Mouse (Mus musculus) left cerebral cortex, adult 2 months (tissue): ENCODE data around the gene Ccdc88b. TPM values are rescaled to one million over a fixed set of nuclear protein-coding genes. Genes with fewer than 3 reads are reported as not detected.

Source experiments
- DNase-seq, 2 experiments: peaks; one replicate each; pipeline ENCODE4 v3.0.0; 2021 to 2022; ENCODE audit warnings: low spot score in 2 of 2, mixed read lengths in 1 of 2; ENCODE audit errors: extremely low spot score in 1 of 2
- H3K27ac ChIP-seq: fragments of 200-600 bp; 2 replicates; pipeline ENCODE4 v1.8.1; 2022
- H3K4me3 ChIP-seq: fragments of 200-600 bp; 2 replicates; pipeline ENCODE4 v1.8.1; 2022
- CTCF ChIP-seq: fragments of 200-600 bp; IDR thresholded peaks from 2 replicates; pipeline ENCODE4 v1.8.1; 2022; ENCODE audit warnings: antibody characterized with exemption, mild to moderate bottlenecking, moderate library complexity
- intact Hi-C: fragments of 180-260 bp; cut with DNase I; formaldehyde crosslinking; loops from one replicate; pipeline ENCODE4 v1.15.1; 2025
- total RNA-seq, 2 experiments: library from RNA; stranded (reverse); gene quantifications; 2 replicates each; pipeline ENCODE4 v1.2.3; 2021

Gene Ccdc88b
- total RNA-seq, 2 experiments from 2014 or later: 2.5 to 3.5 TPM

DNA sequence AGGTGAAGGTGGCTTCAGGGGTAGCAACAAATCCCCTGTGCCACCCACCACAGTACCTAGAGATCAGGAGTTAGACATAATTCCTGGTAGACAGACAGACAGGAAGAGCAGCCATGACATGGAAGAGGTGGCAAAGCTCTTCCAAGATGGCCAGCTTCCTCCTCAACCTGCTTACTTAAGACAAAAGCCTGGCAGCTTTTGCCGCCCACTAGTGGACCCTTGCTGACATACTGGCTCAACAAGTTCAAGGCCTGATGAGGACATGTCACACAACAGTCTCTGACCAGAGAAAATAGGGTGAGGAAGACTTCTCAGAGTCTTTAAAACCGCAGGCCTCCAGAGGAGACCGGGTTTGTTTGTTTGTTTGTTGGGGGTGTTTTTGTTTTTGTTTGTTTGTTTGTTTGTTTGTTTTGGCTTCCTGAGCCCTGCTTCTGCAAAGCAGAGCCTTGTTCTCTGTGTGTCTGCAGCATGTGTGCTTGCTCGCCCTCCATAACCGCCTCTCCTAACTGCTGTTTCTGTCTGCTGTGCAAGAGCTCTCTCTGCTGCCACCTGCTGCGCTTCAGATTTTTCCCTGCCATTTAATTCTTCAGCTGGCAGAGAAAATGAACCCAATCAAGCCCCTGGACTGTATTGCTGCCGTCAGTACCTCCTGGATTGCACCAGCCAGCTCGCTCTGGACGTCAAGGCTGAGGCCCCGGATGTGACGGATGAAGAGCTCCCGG is 1.6 kb downstream of the Ccdc88b start:
- Histone ChIP-seq H3K4me3 (no peak overlapping the region), H3K27ac (no peak overlapping the region)
- intact Hi-C loops: loop anchor here (2.0 to 5.0 kb wide), 2 partner anchors 51 to 368 kb away; partner anchors contain the start of gene Trmt112
- TF ChIP-seq CTCF: peak; percentile 59
- peak; percentile 49 to 62 for DNase-seq

DNA sequence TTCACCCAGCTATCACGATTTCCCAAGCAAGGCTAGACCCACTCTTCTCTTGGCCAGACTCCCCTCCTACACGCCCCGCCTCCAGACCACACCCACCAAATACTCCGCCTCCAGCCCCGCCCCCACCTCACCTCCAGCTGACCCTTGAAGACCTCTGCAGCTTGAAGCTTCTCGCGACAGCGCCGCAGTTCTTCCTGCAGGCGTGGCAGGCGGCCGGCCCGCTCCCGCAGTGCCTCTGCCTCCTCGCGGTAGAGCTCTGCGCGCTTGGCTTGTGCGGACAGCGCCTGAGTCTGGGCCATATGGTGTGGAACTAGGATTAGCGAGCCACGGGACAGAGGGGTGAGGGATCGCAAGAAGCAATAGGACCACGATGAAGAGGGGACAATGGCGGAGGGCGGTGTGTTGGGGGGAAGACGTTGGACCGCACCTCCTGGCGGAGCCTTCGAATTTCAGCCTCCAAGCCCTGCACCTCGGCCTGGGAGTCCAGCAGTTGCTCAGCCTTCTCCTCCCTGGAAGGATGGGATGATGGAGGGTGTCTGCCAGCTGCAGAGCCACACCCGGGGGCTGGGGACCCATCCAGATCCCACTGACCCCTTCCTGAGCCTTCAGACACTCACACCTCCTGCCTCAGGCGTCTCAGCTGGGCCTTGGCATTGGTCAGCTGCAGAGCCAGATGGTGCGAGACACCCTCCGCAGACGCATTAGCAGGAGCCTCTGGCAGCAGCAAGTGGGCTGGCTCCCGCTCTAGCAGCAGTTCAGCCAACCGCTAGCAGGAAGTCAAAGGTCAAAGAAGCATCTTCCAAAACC is 2.6 kb downstream of the Ccdc88b start:
- TF ChIP-seq CTCF: no peak

DNA sequence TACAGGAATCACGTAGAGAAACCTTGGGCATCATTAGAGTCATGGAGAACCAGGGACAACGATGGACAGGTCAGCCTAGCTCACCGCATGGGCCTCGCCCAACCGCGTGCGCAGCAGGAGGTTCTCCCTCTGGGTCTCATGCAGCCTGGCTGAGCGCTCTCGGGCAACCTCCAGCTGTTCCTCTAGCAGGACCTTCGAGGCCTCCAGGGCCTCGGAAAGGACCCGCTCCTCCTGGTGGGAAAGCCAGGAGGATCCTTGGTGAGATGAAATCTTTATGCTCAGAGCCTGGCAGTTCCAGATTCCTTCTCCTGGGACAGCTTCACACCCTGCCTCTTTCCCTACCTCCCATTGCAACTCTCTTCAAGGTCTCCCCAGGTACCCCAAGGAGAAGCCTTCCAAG is 3.4 kb downstream of the Ccdc88b start:
- intact Hi-C loops: loop anchor here (5.0 kb wide), 1 partner anchor 53 kb away; the partner anchor contains the start of gene Trmt112
- DNase-seq: no peak
- Histone ChIP-seq H3K27ac (no peak overlapping the region), H3K4me3 (no peak overlapping the region)
- TF ChIP-seq CTCF: no peak

More for the DNA sequence above, 2.6 kb downstream of the Ccdc88b start:
- no peak for DNase-seq
- intact Hi-C loops: loop anchor here (2.0 to 5.0 kb wide), 2 partner anchors 52 to 367 kb away; partner anchors contain the start of gene Trmt112
- H3K27ac ChIP-seq: no peak overlapping the region
- H3K4me3 ChIP-seq: no peak overlapping the region

DNA sequence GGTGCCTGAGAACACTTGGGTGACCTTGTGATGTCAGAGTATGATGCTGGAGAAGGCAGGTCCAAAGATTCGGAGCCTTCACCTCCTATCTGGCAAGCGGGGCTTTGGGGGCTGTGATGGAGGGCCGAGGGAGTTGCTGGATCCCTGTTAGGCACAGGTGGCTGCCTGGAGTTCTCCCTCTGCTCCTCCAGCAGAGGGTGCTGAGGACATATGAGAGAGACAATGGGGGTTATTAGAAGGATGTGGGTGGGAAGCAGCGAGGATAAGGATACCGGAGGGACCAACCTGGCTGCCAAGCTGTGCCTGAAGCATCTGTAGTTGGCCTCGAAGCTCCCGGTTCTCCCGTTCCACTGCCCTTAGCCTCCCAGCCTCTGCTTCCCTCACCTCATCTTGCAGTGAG is 4.1 kb downstream of the Ccdc88b start:
- Histone ChIP-seq H3K27ac (no peak overlapping the region), H3K4me3 (no peak overlapping the region)
- TF ChIP-seq CTCF: peak; percentile 33
- intact Hi-C loops: no loop called here
- no peak for DNase-seq

DNA sequence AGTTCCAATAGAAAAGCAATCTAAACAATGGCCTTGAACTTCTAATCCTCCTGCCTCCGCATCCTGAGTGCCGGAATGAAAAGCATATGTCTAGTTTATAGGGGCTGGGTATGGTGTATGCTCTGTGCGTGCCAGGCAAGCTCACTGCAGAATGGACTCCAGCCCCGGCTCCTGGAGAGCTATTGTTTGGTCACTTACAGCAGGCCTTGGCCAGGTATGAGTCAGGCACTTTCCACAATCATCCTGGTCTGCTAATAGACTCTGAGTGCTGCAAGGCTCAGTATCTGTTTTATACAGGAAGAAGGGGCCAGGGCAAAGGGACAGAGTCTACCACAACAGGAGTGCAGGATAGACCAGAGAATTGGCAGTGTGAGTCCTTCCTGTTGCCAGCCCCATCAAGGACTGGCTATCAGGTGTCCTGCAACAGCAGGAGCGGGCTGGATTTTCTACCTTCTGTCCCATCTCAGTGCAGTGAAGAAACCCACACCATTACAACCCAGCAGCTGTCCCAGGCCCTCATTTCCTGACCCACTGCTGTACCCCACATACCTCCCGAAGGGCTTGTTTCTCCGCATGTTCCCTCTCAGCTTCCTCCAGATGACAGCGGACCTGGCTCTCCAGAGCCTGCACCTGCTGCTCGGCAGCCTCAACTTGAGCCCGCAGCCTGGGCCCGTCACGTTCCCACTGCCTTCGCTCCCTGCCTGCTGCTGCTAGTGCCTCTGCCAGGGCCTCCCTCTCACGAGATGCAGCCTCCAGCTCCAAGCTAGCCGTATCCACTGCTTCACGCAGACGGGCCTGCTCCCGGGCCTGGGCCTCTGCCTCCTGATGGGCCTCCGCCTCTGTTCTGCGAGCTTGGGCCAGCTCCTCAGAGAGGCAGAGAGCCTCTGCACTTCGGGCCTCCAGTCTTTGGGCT is 5.4 kb downstream of the Ccdc88b start:
- DNase-seq: no peak
- intact Hi-C loops: no loop called here
- Histone ChIP-seq H3K4me3 (no peak overlapping the region), H3K27ac (no peak overlapping the region)
- TF ChIP-seq CTCF: no peak

DNA sequence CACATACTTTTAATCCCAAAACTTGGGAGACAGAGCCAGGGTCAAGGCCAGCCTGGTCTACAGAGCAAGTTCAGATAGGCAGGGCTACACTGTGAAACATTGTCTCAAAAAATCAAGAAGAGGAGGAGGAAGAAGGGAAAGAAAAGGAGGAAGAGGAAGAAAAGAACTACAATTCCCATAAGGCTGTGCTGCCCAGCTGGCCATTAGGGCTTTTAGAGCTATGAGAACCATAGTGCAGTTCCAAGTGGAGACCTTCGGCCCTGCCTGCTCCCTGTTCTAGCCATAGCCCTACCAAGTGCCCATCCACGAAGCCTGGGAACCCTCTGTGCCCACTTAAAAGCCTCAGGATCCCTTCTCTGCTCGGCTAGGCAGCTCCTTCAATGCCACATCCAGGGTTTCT is 6.5 kb downstream of the Ccdc88b start:
- DNase-seq: no peak
- Histone ChIP-seq H3K27ac (no peak overlapping the region), H3K4me3 (no peak overlapping the region)
- intact Hi-C loops: no loop called here
- no peak; the same call in 1 of the 2 replicates for TF ChIP-seq CTCF

DNA sequence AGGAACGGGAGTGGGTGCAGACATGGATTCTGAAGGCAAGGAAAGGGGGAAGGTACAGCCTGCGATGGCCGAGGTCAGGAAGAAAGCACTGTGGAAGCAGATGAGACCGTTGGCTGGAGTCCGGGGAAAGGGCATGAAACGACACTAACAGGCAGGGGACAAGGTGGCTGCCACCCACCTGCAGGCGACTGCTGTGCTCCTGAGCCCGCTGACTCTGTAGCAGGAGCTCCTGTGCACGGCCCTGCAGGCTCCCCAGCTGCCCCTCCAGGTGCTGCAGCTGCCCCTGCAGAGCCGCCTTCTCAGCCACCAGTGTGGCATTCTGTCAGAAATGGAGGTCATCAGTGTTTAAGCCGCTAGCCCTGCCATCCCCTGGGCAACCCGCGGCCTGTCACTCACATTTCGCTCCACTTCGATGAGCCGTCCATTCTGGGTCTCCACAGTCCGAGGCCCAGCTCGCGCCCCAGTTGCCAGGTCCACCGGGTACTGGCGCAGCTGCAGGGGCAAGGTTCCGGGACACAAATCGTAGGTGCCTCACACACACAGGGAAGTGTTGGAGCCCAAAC is 8.4 kb downstream of the Ccdc88b start:
- intact Hi-C loops: no loop called here
- no peak overlapping the region for H3K4me3 ChIP-seq
- no peak for TF ChIP-seq CTCF
- no peak overlapping the region for H3K27ac ChIP-seq
- no peak for DNase-seq

DNA sequence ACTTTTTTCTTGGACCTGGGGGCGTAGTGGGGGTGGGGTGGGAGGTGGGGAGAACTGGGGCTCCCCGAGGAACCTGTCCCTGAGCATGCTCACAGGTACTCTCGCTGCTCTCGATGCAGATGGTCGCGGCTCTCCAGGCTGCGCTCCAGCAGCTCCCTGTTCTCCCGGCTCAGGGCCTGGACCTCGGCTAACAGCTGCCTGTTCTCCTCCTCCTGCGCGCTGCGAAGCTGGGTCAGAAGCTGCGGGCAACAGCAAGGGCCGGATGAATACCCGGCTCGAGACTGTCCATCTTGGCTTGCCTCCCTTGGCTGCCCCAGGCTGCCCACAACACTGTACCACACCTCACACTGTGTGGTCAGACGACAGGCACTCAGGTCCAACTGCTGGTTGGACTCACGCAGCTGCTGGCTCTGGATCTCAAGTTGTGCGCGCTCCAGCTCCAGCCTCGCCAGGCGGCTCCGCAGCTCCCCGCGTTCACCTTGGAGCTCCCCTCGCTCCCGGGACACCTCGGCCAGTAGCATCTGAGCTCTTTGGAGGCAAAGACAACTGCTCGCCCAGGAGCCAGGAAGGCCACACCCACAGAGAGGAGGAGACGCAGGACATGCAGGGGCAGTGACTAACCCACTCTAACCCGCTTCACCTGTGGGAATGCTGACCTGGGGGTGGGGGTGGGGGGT is 10.0 kb downstream of the Ccdc88b start:
- TF ChIP-seq CTCF: no peak
- peak overlapping the region; percentile 33 for H3K4me3 ChIP-seq

DNA sequence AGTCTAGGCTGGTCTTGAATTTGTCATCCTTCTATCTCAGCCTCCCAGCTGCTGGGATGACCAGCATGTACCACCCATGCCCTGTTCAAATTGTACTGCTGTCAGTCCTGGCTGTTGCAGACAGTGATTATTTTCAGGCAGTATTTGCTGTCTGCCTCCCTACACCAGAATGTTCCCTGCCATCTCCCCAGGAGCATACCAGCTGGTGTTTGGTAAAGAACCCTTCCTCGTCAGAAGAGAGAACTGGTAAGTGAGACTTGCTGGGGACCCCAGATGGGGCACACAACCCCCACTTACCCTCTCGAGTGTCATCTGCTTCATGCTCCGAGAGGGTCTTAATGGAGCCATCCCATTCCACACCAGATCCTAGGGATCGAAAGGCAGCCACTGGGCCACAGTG is 12.0 kb downstream of the Ccdc88b start:
- H3K27ac ChIP-seq: no peak overlapping the region
- no peak overlapping the region for H3K4me3 ChIP-seq
- TF ChIP-seq CTCF: no peak
- DNase-seq: no peak
- intact Hi-C loops: no loop called here

More for the DNA sequence above, 10.0 kb downstream of the Ccdc88b start:
- no peak for DNase-seq
- no peak overlapping the region for H3K27ac ChIP-seq
- intact Hi-C loops: no loop called here

DNA sequence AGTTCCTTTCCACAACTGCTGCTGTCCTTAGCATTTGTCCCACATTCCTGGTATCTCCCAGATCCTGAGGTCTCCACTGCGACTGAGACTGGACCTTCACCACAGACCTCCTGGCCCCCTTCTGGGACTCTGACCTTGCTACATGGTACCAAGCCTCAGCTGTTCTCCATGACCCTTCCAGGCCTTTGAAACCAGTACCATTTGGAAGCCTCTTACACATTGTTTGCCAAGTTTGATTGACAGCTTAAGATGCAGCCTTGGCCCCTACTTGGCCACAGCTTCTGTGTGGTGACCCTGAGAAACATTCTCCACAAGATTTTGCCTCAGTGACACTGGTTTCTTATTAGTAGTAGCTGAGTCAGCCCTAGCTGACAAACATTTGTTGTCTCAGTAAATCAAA is 15.7 kb downstream of the Ccdc88b start:
- no peak for DNase-seq
- TF ChIP-seq CTCF: no peak
- intact Hi-C loops: no loop called here
- no peak overlapping the region for H3K4me3 ChIP-seq
- no peak overlapping the region for H3K27ac ChIP-seq

DNA sequence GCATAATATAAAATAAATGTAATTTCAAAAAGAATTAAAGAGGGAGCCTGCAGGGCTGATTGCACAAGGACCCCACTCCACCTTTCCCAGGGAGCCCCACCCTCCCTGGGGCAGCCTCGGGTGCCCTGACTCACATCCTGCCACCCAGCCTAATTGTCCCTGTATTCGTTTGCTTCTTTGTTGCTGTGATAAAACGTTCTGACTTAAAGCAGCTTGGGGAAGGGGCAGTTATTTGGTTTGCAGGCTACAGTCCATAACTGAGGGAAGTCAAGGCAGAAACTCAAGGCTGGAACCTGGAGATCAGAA is 16.8 kb downstream of the Ccdc88b start:
- no peak for TF ChIP-seq CTCF
- Histone ChIP-seq H3K4me3 (no peak overlapping the region), H3K27ac (peak overlapping the region; percentile 94)
- intact Hi-C loops: loop anchor here (2.0 kb wide), 1 partner anchor 68 kb away; the partner anchor contains the start of gene Trmt112
- DNase-seq: no peak
